ENCODE assay signal across 1 mouse cellular context in the genomic region with DNA sequence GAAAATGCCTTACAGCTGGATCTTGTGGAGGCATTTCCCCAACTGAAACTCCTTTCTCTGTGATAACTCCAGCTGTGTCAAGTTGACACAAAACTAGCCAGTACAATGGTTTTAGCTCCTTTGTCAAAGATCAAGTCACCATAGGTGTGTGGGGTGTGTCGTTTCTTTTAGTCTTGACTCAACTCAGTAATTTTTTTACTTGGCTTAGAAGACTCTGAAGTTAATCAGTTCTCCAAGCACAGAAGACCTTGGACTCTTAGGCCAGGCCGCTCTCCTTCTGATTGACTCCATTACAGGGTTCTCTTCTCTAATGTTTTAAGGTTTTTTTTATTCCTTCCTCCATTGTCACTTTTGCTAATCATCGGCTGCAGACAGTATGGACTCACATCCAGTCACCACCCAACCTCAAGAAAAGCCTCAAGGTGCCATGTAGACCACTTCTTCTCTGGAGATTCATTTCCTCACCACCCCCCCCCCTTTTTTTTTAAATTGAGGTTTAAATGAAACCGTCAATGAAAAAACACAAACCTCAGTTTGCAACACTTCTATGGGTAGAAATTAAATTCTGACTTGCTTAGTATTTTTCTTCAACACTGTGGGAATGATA.
TF ChIP-seq lines count a peak whose summit lies in the region.

No protein-coding gene starts in this region.

TF ChIP-seq in CH12.LX, 34 proteins besides CTCF, POLR2A, EP300 and RAD21 (continued from another document):
- no peak for TF ChIP-seq MYC (IDR thresholded peaks at IDR 0.05; ENCODE audit: low read depth, low read length)
- no peak for TF ChIP-seq SIN3A (IDR thresholded peaks at IDR 0.05; ENCODE audit: low read length)
- TF ChIP-seq SMC3 (IDR thresholded peaks at IDR 0.05; ENCODE audit: low read depth, low read length) = no peak
- TF ChIP-seq ZNF384 (IDR thresholded peaks at IDR 0.05; ENCODE audit: low read depth, low read length) = 0 out of 2 replicates have a peak, but pooled peaks have one; percentile 17
